Mouse (Mus musculus) limb, embryonic 11.5 days (tissue): ENCODE measurements at regions not wholly inside any gene's neighbourhood (a gene's known extent, or its start where the extent isn't known, plus 50 kb on each side); places are given as distances from the start of the nearest gene placed in this dataset.

ENCODE experiments used
- ATAC-seq: fragments of 200-750 bp; cut with Nextera tagmentation; 2 replicates; pipeline ENCODE4 v1.8.0; 2017; ENCODE audit warnings: low read depth; ENCODE audit not compliant: insufficient number of reproducible peaks, low FRiP score, low TSS enrichment
- DNase-seq: peaks from one replicate; pipeline ENCODE4 v3.0.0-alpha.2; 2015; ENCODE audit warnings: low spot score
- H3K27ac ChIP-seq: fragments of 300-500 bp; sonication (generic); replicated peaks from 2 replicates; pipeline ENCODE4 v1.5.1; 2014; ENCODE audit warnings: low read depth, mild to moderate bottlenecking, low read length
- H3K27me3 ChIP-seq: fragments of 300-500 bp; sonication (generic); 2 replicates; pipeline ENCODE4 v1.6.1; 2014; ENCODE audit warnings: mild to moderate bottlenecking, low read length, mixed read lengths; ENCODE audit not compliant: control insufficient read depth, insufficient read depth
- H3K36me3 ChIP-seq: fragments of 300-500 bp; sonication (generic); 2 replicates; pipeline ENCODE4 v1.6.1; 2014; ENCODE audit warnings: mild to moderate bottlenecking, low read length, moderate library complexity, mixed read lengths; ENCODE audit not compliant: control insufficient read depth, insufficient read depth
- H3K4me1 ChIP-seq: fragments of 300-500 bp; sonication (generic); 2 replicates; pipeline ENCODE4 v1.6.1; 2014; ENCODE audit warnings: low read length, mixed read lengths; ENCODE audit not compliant: control insufficient read depth, insufficient read depth
- H3K4me2 ChIP-seq: fragments of 300-500 bp; sonication (generic); 2 replicates; pipeline ENCODE4 v1.6.1; 2014; ENCODE audit warnings: low read depth, mild to moderate bottlenecking, moderate library complexity; ENCODE audit not compliant: severe bottlenecking
- H3K4me3 ChIP-seq: fragments of 300-500 bp; sonication (generic); 2 replicates; pipeline ENCODE4 v1.5.1; 2014; ENCODE audit warnings: low read depth, low read length
- H3K9ac ChIP-seq: fragments of 300-500 bp; sonication (generic); 2 replicates; pipeline ENCODE4 v1.6.1; 2014; ENCODE audit warnings: mild to moderate bottlenecking, low read length
- H3K9me3 ChIP-seq: fragments of 300-500 bp; sonication (generic); 2 replicates; pipeline ENCODE4 v1.6.1; 2016; ENCODE audit warnings: low read length; ENCODE audit not compliant: control insufficient read depth
- WGBS: fragments of 180-500 bp; shearing (Covaris S2); extraction: QIAGEN DNeasy Blood & Tissue Kit; methylation state at CpG from one replicate; pipeline ENCODE4 v1.1.7; 2014; 5-methylcytosine and 5-hydroxymethylcytosine counted together

- no peaks in the 10 kb centered on the region for H3K27me3 ChIP-seq
- no peak for ATAC-seq
- no peak for DNase-seq
These were observed 53.2 kb downstream of the Gm815 start for GRCm38 (mm10) chr19:26938911-26939310.

GRCm38 (mm10) chr19:26944006-26944405, 58.3 kb downstream of the Gm815 start:
- DNase-seq (no peak), ATAC-seq (no peak)
- H3K36me3 ChIP-seq: no peaks in the 10 kb centered on the region
- H3K9ac ChIP-seq: no peak overlapping the region
- no peak overlapping the region for H3K27ac ChIP-seq
- WGBS: 100% methylated on average over 2 of the region's 2 CpGs
- no peaks in the 10 kb centered on the region for H3K27me3 ChIP-seq
- no peak overlapping the region for H3K4me3 ChIP-seq
- H3K4me2 ChIP-seq: no peak overlapping the region
- no peaks in the 10 kb centered on the region for H3K9me3 ChIP-seq
- no peaks in the 10 kb centered on the region for H3K4me1 ChIP-seq

More at GRCm38 (mm10) chr19:26938911-26939310, 53.2 kb downstream of the Gm815 start:
- Histone ChIP-seq H3K9me3 (no peaks in the 10 kb centered on the region), H3K27ac (no peak overlapping the region), H3K4me3 (no peak overlapping the region), H3K9ac (no peak overlapping the region), H3K36me3 (no peaks in the 10 kb centered on the region), H3K4me1 (no peaks in the 10 kb centered on the region), H3K4me2 (no peak overlapping the region)
- WGBS: 91% methylated on average over 8 of the region's 8 CpGs

- Histone ChIP-seq H3K27me3 (no peaks in the 10 kb centered on the region), H3K4me2 (no peak overlapping the region), H3K36me3 (no peaks in the 10 kb centered on the region), H3K9me3 (no peaks in the 10 kb centered on the region), H3K9ac (no peak overlapping the region), H3K4me3 (no peak overlapping the region), H3K27ac (no peak overlapping the region), H3K4me1 (no peaks in the 10 kb centered on the region)
- ATAC-seq (no peak), DNase-seq (no peak)
- WGBS: 67% methylated on average over 3 of the region's 3 CpGs
These were observed 60.9 kb downstream of the Gm815 start for GRCm38 (mm10) chr19:26946562-26946961.

GRCm38 (mm10) chr19:26948479-26948878, 62.8 kb downstream of the Gm815 start:
- Histone ChIP-seq H3K27me3 (no peaks in the 10 kb centered on the region), H3K4me2 (no peak overlapping the region), H3K4me3 (no peak overlapping the region), H3K4me1 (no peaks in the 10 kb centered on the region), H3K9ac (no peak overlapping the region), H3K36me3 (no peaks in the 10 kb centered on the region), H3K27ac (no peak overlapping the region), H3K9me3 (no peaks in the 10 kb centered on the region)
- 89% methylated on average over 2 of the region's 2 CpGs for WGBS
- ATAC-seq (no peak), DNase-seq (no peak)

- H3K9me3 ChIP-seq: no peaks in the 10 kb centered on the region
- DNase-seq (no peak), ATAC-seq (no peak)
- no peaks in the 10 kb centered on the region for H3K4me1 ChIP-seq
- 92% methylated on average over 4 of the region's 4 CpGs for WGBS
- H3K27me3 ChIP-seq: no peaks in the 10 kb centered on the region
- H3K36me3 ChIP-seq: no peaks in the 10 kb centered on the region
- no peak overlapping the region for H3K9ac ChIP-seq
- no peak overlapping the region for H3K4me2 ChIP-seq
- no peak overlapping the region for H3K4me3 ChIP-seq
- H3K27ac ChIP-seq: no peak overlapping the region
These were observed 63.5 kb downstream of the Gm815 start for GRCm38 (mm10) chr19:26949153-26949552.

- 87% methylated on average over 8 of the region's 8 CpGs for WGBS
- Histone ChIP-seq H3K9ac (no peak overlapping the region), H3K9me3 (no peaks in the 10 kb centered on the region), H3K4me2 (no peak overlapping the region), H3K4me1 (no peaks in the 10 kb centered on the region), H3K27ac (no peak overlapping the region), H3K27me3 (no peaks in the 10 kb centered on the region), H3K4me3 (no peak overlapping the region), H3K36me3 (no peaks in the 10 kb centered on the region)
- DNase-seq (no peak), ATAC-seq (no peak)
These were observed 67.7 kb downstream of the Gm815 start for GRCm38 (mm10) chr19:26953348-26953747.

- Histone ChIP-seq H3K36me3 (no peaks in the 10 kb centered on the region), H3K4me3 (no peak overlapping the region), H3K9ac (no peak overlapping the region), H3K4me2 (no peak overlapping the region), H3K27ac (no peak overlapping the region), H3K4me1 (no peaks in the 10 kb centered on the region), H3K27me3 (no peaks in the 10 kb centered on the region), H3K9me3 (no peaks in the 10 kb centered on the region)
- DNase-seq (no peak), ATAC-seq (no peak)
- WGBS: 92% methylated on average over 6 of the region's 6 CpGs
These were observed 80.5 kb downstream of the Gm815 start for GRCm38 (mm10) chr19:26966055-26966760.

GRCm38 (mm10) chr19:26973058-26973457, 87.4 kb downstream of the Gm815 start:
- no peak overlapping the region for H3K4me2 ChIP-seq
- H3K27me3 ChIP-seq: no peaks in the 10 kb centered on the region
- H3K27ac ChIP-seq: no peak overlapping the region
- DNase-seq (no peak), ATAC-seq (no peak)
- H3K4me1 ChIP-seq: no peaks in the 10 kb centered on the region
- H3K36me3 ChIP-seq: no peaks in the 10 kb centered on the region
- H3K9me3 ChIP-seq: no peaks in the 10 kb centered on the region
- H3K9ac ChIP-seq: no peak overlapping the region
- 85% methylated on average over 1 of the region's 1 CpGs for WGBS
- H3K4me3 ChIP-seq: no peak overlapping the region
